In the genomic region with DNA sequence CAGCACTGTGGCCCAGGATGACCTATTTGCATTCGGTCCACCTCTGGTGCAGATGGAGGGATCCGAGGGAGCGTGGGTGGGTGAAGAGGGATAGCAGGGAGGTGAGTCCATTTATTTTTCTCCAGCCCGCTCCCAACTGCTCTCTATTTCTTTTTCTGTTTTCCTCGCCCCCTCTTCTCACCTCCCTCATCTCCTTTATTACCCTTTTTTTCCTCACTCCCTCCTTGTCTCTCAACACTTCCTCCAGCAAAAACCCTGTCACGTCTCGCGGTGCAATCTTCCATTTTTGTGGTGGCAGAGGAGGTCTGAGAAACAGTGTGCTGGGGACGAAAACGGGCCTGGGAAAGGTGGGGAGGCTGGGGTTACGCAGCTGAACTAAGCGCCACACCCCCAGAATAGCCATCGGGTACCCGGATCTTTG, we compare ENCODE assay signal across 11 mouse cellular contexts. TPM values are rescaled to one million over a fixed set of nuclear protein-coding genes. Genes with fewer than 3 reads are reported as not detected.
DNase-seq lines count a peak whose midpoint lies in the region; ATAC-seq lines count a peak whose summit lies in the region.
"Had no signal": no experiment of that assay in that cellular context is flagged by ENCODE, and none has a peak within 500 bp of the region (broad histone marks: within the 10 kb centered on the region; RNA-seq: fewer than 3 reads in every experiment).

No protein-coding gene starts in this region.

- 4% methylated on average over 14 of the region's 14 CpGs for WGBS in neural tube, embryonic 11.5 days
- 14% methylated on average over 14 of the region's 14 CpGs for whole genome bisulfite sequencing in forebrain, embryonic 14.5 days
- WGBS in midbrain, embryonic 10.5 days, result 2% methylated on average over 14 of the region's 14 CpGs

- peaks cover 86% of the 10 kb centered on the region for H3K27me3 ChIP-seq in neural tube, embryonic 11.5 days (ENCODE audit: control insufficient read depth, insufficient read depth, low read length)
- H3K27me3 ChIP-seq in forebrain, embryonic 14.5 days (replicated peaks; ENCODE audit: control insufficient read depth, insufficient read depth, low read length), result peaks cover 36% of the 10 kb centered on the region
- peaks cover 100% of the 10 kb centered on the region for H3K27me3 ChIP-seq in midbrain, embryonic 10.5 days (ENCODE audit: low read depth, poor library complexity, severe bottlenecking)

- DNase-seq in neural tube, embryonic 11.5 days (ENCODE audit: low spot score), result no peak
- no peak for DNase-seq in neural tube, embryonic 10.5 days (ENCODE audit: extremely low spot score, low spot score)
- no peak for DNase-seq in forebrain, embryonic 14.5 days (ENCODE audit: low spot score)
- DNase-seq in midbrain, embryonic 10.5 days (ENCODE audit: low spot score), result no peak
- no peak for DNase-seq in urinary bladder, adult 2 months (ENCODE audit: low spot score)
- no peak for DNase-seq in adrenal gland, postnatal 14 days
- no peak for DNase-seq in gastrocnemius, postnatal 10 days
- DNase-seq in urinary bladder, postnatal 4 days (ENCODE audit: low spot score in 2 of 2), result no peak

- H3K36me3 ChIP-seq in neural tube, embryonic 11.5 days (ENCODE audit: control insufficient read depth, insufficient read depth, low read length), result no peaks in the 10 kb centered on the region
- H3K36me3 ChIP-seq in forebrain, embryonic 14.5 days (ENCODE audit: control insufficient read depth, insufficient read depth, low read length), result no peaks in the 10 kb centered on the region
- H3K36me3 ChIP-seq in midbrain, embryonic 10.5 days, result no peaks in the 10 kb centered on the region
- H3K36me3 ChIP-seq: embryonic facial prominence, embryonic 13.5 days had no signal

- peak overlapping the region; percentile 22 for H3K4me3 ChIP-seq in neural tube, embryonic 11.5 days (ENCODE audit: low read depth, low read length)
- peak overlapping the region; percentile 49 for H3K4me3 ChIP-seq in forebrain, embryonic 14.5 days (ENCODE audit: low read depth, low read length)
- peak overlapping the region; percentile 52 for H3K4me3 ChIP-seq in midbrain, embryonic 10.5 days
- H3K4me3 ChIP-seq: embryonic facial prominence, embryonic 13.5 days had no signal

- no peak for ATAC-seq in neural tube, embryonic 11.5 days (ENCODE audit: insufficient read depth, low FRiP score, low TSS enrichment)
- no peak for ATAC-seq in forebrain, embryonic 14.5 days
- ATAC-seq: intestine, postnatal 0 days had no signal

- H3K27ac ChIP-seq in neural tube, embryonic 11.5 days (ENCODE audit: low read depth, low read length), result peak overlapping the region; percentile 46; the same call in 1 of the 2 replicates
- peak overlapping the region; percentile 88 for H3K27ac ChIP-seq in forebrain, embryonic 14.5 days (ENCODE audit: low read depth, low read length)
- H3K27ac ChIP-seq in midbrain, embryonic 10.5 days (replicated peaks), result peak overlapping the region; percentile 75
- H3K27ac ChIP-seq: embryonic facial prominence, embryonic 13.5 days; macrophage had no signal

- H3K9ac ChIP-seq in neural tube, embryonic 11.5 days (ENCODE audit: low read length), result peak overlapping the region; percentile 44
- H3K9ac ChIP-seq in forebrain, embryonic 14.5 days (ENCODE audit: low read length), result peak overlapping the region; percentile 82
- H3K9ac ChIP-seq: embryonic facial prominence, embryonic 13.5 days had no signal

- peaks cover 17% of the 10 kb centered on the region for H3K4me1 ChIP-seq in neural tube, embryonic 11.5 days (ENCODE audit: control insufficient read depth, insufficient read depth, low read length)
- H3K4me1 ChIP-seq in forebrain, embryonic 14.5 days (ENCODE audit: control insufficient read depth, insufficient read depth, low read length), result peaks cover 2% of the 10 kb centered on the region; the same call in 1 of the 2 replicates
- peaks cover 51% of the 10 kb centered on the region for H3K4me1 ChIP-seq in midbrain, embryonic 10.5 days

- H3K4me2 ChIP-seq in neural tube, embryonic 11.5 days (ENCODE audit: low read depth), result peak overlapping the region; percentile 36
- peak overlapping the region; percentile 70 for H3K4me2 ChIP-seq in forebrain, embryonic 14.5 days (ENCODE audit: low read length)

- H3K9me3 ChIP-seq in neural tube, embryonic 11.5 days (ENCODE audit: control insufficient read depth, low read length), result no peaks in the 10 kb centered on the region
- no peaks in the 10 kb centered on the region for H3K9me3 ChIP-seq in forebrain, embryonic 14.5 days (replicated peaks; ENCODE audit: control insufficient read depth, low read length)
- no peaks in the 10 kb centered on the region for H3K9me3 ChIP-seq in midbrain, embryonic 10.5 days (replicated peaks)
- H3K9me3 ChIP-seq: embryonic facial prominence, embryonic 13.5 days had no signal

RNA-seq across cellular contexts. Expression of a gene that starts 4.6 kb away (rescaled TPM):
- 27.3 and 27.5 TPM in 2 replicates for polyA plus RNA-seq in neural tube, embryonic 11.5 days (2014; fragmentation: Nextera tagmentation; extraction: Ambion mirVana)
- 56.5 and 58.6 TPM in 2 replicates for polyA plus RNA-seq in forebrain, embryonic 14.5 days (2014; fragmentation: Nextera tagmentation; extraction: Ambion mirVana)
- 13.7 and 23.4 TPM in 2 replicates for polyA plus RNA-seq in midbrain, embryonic 10.5 days (2016; fragmentation: Nextera tagmentation; extraction: Ambion mirVana)
- 39.9 and 51.6 TPM in 2 replicates for polyA plus RNA-seq in urinary bladder, adult 2 months (2012; rRNA removed)
- total RNA-seq in adrenal gland, postnatal 14 days (2021), result 5.9 and 40.5 TPM in 2 replicates
- 1 to 10 TPM; 3.2 to 3.3 TPM for total RNA-seq in gastrocnemius, postnatal 10 days (2021)
- polyA plus RNA-seq: macrophage had no signal
